Mouse (Mus musculus): ENCODE data around the gene Rps27a.
"Not testable (repeated sequence)": the region's sequence is repeated elsewhere in the genome, so short reads cannot be mapped to it uniquely, and the experiment has no call there.

Gene Rps27a

GRCm38 (mm10) chr11:29547752-29548503 is at the start of gene Rps27a, which contains the start of gene Clhc1:
Gene Rps27a, minus strand, starts transcription at chr11:29548109.
Gene Clhc1, plus strand, starts transcription at chr11:29547950.
- DNase-seq = peak; percentile 89

GRCm38 (mm10) chr11:29597159-29597558 is 49.2 kb upstream of the Rps27a start:
- DNase-seq = no peak

- no peak for DNase-seq
Observed at GRCm38 (mm10) chr11:29595217-29595616, 47.3 kb upstream of the Rps27a start.

GRCm38 (mm10) chr11:29579610-29580009 is 31.7 kb upstream of the Rps27a start:
- no peak for DNase-seq

GRCm38 (mm10) chr11:29572656-29573055 is 24.7 kb upstream of the Rps27a start:
- no peak for DNase-seq

GRCm38 (mm10) chr11:29571536-29571935 is 23.6 kb upstream of the Rps27a start:
- no peak for DNase-seq

GRCm38 (mm10) chr11:29563406-29563805 is 15.5 kb upstream of the Rps27a start:
- no peak for DNase-seq

- DNase-seq = no peak
Observed at GRCm38 (mm10) chr11:29560990-29561389, 13.1 kb upstream of the Rps27a start.

- no peak for DNase-seq
Observed at GRCm38 (mm10) chr11:29560452-29560851, 12.5 kb upstream of the Rps27a start.

GRCm38 (mm10) chr11:29549425-29549778 is 1.5 kb upstream of the Rps27a start:
- no peak for DNase-seq

GRCm38 (mm10) chr11:29548504-29549424 is 855 bp upstream of the Rps27a start:
- DNase-seq = no peak

GRCm38 (mm10) chr11:29547249-29547751 is 609 bp downstream of the Rps27a start:
- DNase-seq = no peak

GRCm38 (mm10) chr11:29546762-29547161 is 1.1 kb downstream of the Rps27a start:
- no peak for DNase-seq

GRCm38 (mm10) chr11:29546297-29546696 is 1.6 kb downstream of the Rps27a start:
- DNase-seq = not testable (repeated sequence)

- DNase-seq = not testable (repeated sequence)
Observed at GRCm38 (mm10) chr11:29545150-29545752, 2.7 kb downstream of the Rps27a start.

GRCm38 (mm10) chr11:29544225-29544945 is 3.5 kb downstream of the Rps27a start:
- no peak for DNase-seq

GRCm38 (mm10) chr11:29538201-29538600 is 9.7 kb downstream of the Rps27a start:
- no peak for DNase-seq

GRCm38 (mm10) chr11:29525988-29526794 is 21.7 kb downstream of the Rps27a start, which contains the start of gene Mtif2:
Gene Mtif2, plus strand, starts transcription at chr11:29526408.
- peak; percentile 81 for DNase-seq

GRCm38 (mm10) chr11:29514682-29515412 is 33.1 kb downstream of the Rps27a start, which contains the start of gene Prorsd1:
Gene Prorsd1, minus strand, starts transcription at chr11:29515033.
- DNase-seq = peak; percentile 77

- no peak for DNase-seq
Observed at GRCm38 (mm10) chr11:29514325-29514681, 33.6 kb downstream of the Rps27a start.
